Mouse (Mus musculus) retina, postnatal 7 days (tissue): ENCODE data around the gene Zfp524.

Experiments used
- DNase-seq: peaks from one replicate; pipeline ENCODE4 v3.0.0-alpha.2; 2012; ENCODE audit warnings: low read depth, low spot score

Gene Zfp524

DNA sequence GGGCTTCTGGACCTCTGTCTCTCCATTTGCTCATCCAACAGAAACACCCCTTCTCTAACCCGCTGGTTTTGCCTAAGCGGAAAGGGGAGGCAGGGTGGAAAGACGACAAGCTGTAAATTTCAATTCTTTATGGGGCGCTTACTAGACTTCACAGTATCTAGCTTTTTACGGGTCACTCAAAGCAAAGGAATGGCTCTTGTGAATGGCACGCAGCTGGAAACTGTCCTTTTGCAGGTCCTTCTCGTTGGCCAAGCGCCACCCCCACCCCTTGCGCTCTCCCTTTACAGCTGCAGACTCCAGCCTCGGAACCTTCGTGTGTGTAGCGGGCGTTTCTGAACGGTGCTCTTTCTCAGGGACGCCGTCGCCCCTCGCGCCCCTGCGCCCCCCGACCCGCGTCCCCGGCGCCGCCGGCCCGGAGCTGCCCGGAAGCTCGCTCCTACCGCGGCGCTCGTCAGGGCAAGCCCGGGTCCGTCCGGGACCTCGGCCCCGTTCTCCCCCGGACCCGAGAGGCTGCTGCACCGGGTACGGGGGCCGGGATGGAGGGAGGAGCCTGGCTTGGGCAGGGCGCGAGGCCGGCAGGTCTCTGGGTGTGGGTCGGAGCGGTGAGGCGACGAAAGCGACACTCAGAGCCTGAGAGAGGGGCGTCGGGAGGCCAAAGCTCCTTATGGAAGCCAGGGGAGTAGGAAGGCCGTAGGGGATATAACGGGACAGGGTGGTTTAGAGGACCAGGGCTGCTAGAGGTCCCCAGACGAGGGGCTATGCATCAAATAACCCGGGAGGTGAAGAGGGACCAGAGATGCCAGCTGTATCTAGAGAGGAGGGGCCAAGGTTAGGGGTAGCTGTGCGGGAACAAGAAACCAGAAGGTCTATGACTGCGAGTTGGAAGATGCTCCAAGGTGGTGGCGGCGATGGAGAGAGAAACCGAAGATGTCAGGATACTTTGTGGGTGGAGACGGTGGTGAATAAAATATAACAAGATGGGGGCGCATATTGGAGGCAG, 37.3 kb downstream of the Zfp524 start, which contains the start of gene Zfp580:
Gene Zfp580 (plus strand): TSS at position 346 of the 1,000 bp plus-strand sequence.
- peak; percentile 75 for DNase-seq

DNA sequence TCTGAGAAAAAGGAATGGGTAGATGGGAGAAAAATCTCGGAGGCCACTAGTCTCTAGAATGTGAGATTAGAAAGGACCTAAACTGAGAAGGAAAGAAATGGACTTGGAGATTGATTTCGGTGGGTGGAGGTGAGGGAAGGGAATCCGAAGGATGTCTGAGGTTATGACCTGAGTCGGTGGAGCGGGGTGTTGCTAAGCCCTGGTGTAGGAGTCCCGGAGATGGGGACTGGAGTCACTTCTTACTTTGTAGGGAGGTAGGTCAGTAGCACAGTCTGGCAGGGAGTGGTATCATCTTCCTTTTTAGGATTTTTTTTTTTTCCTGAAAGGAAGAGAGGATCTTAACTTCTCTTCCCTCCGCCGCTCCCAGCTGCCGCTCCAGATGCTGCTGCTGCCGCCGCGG, 38.2 kb downstream of the Zfp524 start:
- DNase-seq, result no peak

GRCm38 (mm10) chr7:5052931-5053343, 38.7 kb downstream of the Zfp524 start:
- no peak for DNase-seq

DNA sequence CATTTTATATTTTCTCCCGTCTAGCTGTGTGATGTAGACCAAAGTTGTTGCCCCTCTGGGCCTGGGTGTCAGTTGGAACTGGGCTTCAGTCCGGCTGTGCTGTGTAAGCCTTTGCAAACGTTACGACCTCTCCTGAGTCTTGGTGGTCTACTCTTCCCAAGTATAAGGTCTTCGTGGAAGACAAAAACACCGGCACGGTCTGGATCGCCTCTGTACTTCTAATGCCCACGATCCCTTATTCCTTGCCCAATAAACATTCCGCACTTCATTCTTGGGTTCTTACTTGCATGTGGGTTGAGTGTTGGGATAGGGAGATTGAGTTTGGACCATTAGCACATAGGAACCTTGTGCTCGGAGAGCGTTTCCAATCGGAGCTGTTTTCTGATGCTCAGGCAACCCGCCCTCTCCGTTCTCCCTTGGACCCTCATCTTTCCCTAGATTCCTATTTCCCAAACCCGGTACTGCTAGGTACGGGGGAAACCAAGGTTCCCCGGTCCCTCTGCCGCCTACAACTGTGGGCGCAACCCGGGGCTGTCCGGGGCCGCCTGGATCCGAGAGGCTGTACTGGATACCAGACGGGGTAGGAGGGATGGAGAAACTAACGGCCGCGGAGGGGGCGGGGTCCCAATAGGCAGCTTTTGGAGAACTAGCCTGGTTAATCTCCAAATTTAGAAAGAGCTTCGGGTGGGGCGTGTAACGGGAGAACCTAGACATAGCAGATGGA, 39.4 kb downstream of the Zfp524 start:
- DNase-seq, result no peak

DNA sequence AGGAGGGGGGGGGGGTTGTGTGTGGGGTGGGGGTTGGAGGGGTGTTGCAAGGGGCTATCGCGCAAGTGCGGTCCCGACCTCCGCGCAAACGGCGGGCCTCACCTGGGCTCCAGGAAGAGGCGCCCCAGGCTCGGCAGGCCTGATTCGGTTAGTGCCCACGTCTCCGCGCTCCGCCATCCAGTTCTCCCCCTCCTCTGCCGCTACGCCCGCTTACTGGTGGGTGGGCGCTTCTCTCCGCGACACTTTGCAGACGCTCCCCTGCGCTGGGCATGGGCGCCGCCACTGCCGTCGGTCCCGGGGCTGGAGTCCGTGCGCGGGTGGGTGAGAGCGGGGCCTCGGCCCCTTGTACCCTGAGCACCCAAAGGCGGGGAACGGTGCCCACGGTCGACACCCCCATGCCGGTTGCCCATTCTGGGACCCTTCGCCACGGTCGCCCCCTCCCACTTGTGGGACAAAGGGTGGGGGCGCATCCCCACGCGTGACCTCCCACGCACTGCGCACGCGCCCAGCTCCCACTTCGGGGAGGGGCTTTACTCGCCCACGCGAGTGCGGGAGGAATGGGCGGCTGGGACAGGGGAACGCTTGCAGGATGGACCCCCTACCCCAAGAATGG, 42.5 kb downstream of the Zfp524 start:
- no peak for DNase-seq

GRCm38 (mm10) chr7:5057381-5057780, 43.2 kb downstream of the Zfp524 start:
- DNase-seq, result no peak

GRCm38 (mm10) chr7:5057804-5058203, 43.6 kb downstream of the Zfp524 start:
- DNase-seq, result no peak

DNA sequence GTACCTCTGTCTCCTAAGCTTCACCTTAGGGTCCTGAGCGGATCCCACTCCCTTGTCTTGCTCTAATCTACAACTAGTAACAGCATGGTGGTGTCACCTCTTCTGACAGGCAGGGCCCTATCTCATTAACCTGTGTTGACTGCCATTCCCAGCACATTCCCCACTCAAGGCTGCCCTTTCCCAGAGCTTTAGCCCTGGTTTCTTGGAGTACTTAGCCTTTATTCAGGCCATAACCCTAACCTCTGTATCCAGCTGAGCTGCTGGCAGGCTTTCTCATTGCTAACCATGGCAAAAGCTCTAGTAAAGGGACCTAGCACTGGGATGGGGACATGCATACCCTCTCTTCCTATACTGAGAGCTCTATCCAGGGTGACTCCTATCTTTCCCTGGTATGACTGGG, 44.4 kb downstream of the Zfp524 start:
- DNase-seq, result no peak

GRCm38 (mm10) chr7:5059421-5059820, 45.2 kb downstream of the Zfp524 start:
- no peak for DNase-seq

DNA sequence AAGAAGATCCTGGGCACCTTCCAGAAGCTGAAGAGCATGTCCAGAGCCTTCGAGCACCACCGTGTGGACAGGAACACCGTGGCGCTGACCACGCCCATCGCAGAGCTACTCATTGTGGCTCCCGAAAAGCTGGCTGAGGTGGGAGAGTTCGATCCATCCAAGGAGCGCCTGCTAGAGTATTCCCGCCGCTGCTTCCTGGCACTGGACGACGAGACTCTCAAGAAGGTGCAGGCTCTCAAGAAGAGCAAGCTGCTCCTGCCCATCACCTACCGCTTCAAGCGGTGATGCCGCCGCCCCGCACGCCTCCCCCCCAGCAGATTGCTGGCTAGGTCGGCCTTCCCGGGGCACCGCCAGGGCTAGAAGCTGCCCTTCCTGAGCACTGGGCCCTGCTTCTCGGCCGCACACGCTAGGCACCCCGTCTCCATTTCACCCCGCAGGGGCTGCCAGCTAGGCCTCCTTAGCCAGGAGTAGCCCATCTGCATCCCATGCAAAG, 46.1 kb downstream of the Zfp524 start:
- peak; percentile 67 for DNase-seq

GRCm38 (mm10) chr7:5060944-5061773, 46.9 kb downstream of the Zfp524 start:
- peak; percentile 96 for DNase-seq

DNA sequence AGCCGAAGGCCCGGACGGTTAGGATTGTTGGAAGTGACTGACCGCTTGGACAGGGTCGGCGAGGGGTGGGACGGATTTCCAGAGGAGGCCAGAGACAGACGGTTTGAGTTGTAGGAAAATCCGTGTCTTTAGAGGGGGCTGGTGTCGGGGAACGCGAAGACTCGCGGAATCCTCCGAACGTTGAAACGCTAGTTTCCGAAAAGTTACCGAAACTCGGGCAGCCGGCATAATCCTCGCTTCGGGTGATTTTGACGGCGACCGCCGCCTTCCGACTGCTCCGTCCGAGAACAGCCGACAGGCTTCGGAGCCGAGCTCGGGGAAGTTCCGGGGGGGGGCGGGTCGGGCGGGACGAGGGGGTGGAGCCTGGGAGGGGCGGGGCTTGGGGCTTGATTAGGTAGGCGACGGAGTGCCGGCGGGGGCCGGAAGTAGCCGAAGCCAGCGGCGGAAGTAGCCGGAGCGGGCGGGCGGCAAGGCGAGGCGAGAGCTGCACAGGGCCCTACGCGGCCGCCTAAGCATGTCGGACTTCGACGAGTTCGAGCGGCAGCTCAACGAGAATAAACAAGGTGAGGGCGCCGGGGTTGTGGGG, 47.7 kb downstream of the Zfp524 start, which contains the start of gene U2af2:
Gene U2af2 (plus strand): TSS at position 370 of the 586 bp plus-strand sequence.
- peak; percentile 82 for DNase-seq

- DNase-seq, result peak; percentile 75
These were observed 48.3 kb downstream of the Zfp524 start for GRCm38 (mm10) chr7:5062360-5063001.

DNA sequence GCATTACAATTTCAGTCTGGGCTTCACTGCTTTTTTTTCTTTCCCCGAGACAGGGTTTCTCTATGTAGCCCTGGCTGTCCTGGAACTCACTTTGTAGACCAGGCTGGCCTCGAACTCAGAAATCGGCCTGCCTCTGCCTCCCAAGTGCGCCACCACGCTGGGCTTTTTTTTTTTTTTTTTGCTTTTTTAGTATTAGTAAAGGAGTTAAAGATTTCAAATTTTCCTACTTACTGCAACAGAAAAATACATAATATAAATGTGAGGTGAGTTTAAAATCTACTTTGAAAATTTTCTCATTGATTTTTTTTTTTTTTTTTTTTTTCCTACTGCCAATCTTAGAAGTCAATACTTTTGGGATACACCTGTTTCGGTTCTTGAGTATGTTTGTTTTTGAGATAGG, 50.7 kb downstream of the Zfp524 start:
- no peak for DNase-seq
